Mouse (Mus musculus): ENCODE measurements around the gene Map3k11. TPM values are rescaled to one million over a fixed set of nuclear protein-coding genes. Genes with fewer than 3 reads are reported as not detected.

Gene Map3k11
- polyA plus RNA-seq, 2 experiments: 20.7 to 30.1 TPM

- Histone ChIP-seq H3K9ac (ENCODE audit: low read depth, low read length, severe bottlenecking) (peak overlapping the region; percentile 90), H3K27ac (replicated peaks; ENCODE audit: low read depth, low read length) (peak overlapping the region; percentile 96), H3K27me3 (ENCODE audit: control insufficient read depth, insufficient read depth, low read length) (peaks cover 5% of the 10 kb centered on the region; the same call in 1 of the 2 replicates), H3K36me3 (ENCODE audit: control insufficient read depth, insufficient read depth, low read length) (peaks cover 3% of the 10 kb centered on the region), H3K4me2 (replicated peaks; ENCODE audit: low read depth, low read length, severe bottlenecking) (peak overlapping the region; percentile 78), H3K4me1 (ENCODE audit: control insufficient read depth, insufficient read depth, low read length) (peaks cover 50% of the 10 kb centered on the region), H3K4me3 (replicated peaks; ENCODE audit: low read length) (peak overlapping the region; percentile 89), H3K9me3 (ENCODE audit: control insufficient read depth, low read length) (no peaks in the 10 kb centered on the region)
- no peak for TF ChIP-seq POLR2A (IDR thresholded peaks at IDR 0.05; ENCODE audit: borderline replicate concordance, extremely low read depth, insufficient read depth, insufficient read length)
- DNase-seq (ENCODE audit: low spot score) (peak; percentile 86), ATAC-seq (ENCODE audit: low FRiP score, low read depth) (peak; percentile 84)
- WGBS: under 1% methylated on average over 47 of the region's 55 CpGs
Measured at GRCm38 (mm10) chr19:5741641-5742240, 53.2 kb downstream of the Map3k11 start.

GRCm38 (mm10) chr19:5742241-5742641 is 53.7 kb downstream of the Map3k11 start:
- Histone ChIP-seq H3K27ac (replicated peaks; ENCODE audit: low read depth, low read length) (peak overlapping the region; percentile 96), H3K36me3 (ENCODE audit: control insufficient read depth, insufficient read depth, low read length) (peaks cover 7% of the 10 kb centered on the region), H3K4me2 (replicated peaks; ENCODE audit: low read depth, low read length, severe bottlenecking) (peak overlapping the region; percentile 78), H3K27me3 (ENCODE audit: control insufficient read depth, insufficient read depth, low read length) (peaks cover 5% of the 10 kb centered on the region; the same call in 1 of the 2 replicates), H3K9ac (ENCODE audit: low read depth, low read length, severe bottlenecking) (peak overlapping the region; percentile 90), H3K4me3 (replicated peaks; ENCODE audit: low read length) (peak overlapping the region; percentile 89), H3K9me3 (ENCODE audit: control insufficient read depth, low read length) (no peaks in the 10 kb centered on the region), H3K4me1 (ENCODE audit: control insufficient read depth, insufficient read depth, low read length) (peaks cover 50% of the 10 kb centered on the region)
- no peak for TF ChIP-seq POLR2A (IDR thresholded peaks at IDR 0.05; ENCODE audit: borderline replicate concordance, extremely low read depth, insufficient read depth, insufficient read length)
- DNase-seq (ENCODE audit: low spot score): no peak
- under 1% methylated on average over 29 of the region's 32 CpGs for WGBS
- peak; percentile 27; the same call in 1 of the 2 replicates for ATAC-seq (ENCODE audit: low FRiP score, low read depth)

DNA sequence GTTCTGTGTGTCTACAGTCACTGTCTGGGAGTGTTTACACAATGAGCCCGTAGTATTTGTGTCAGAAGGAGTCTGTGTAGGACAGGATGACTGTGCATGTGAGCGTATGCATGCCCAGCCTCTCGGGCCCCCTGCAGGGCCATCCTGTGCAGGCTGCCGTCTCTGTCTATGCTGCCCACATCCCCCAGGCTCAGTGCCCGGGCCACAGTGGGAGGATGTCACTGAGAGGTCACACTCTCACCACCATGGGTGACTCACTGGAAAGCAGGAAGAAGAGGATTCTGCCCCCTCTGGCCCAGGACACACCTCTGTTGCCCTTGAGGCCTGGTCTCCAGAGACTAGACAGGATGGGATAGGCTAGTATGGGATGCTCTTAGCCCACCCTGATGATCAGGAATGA is 55.0 kb downstream of the Map3k11 start:
- peaks cover 10% of the 10 kb centered on the region for H3K36me3 ChIP-seq (ENCODE audit: control insufficient read depth, insufficient read depth, low read length)
- H3K4me2 ChIP-seq (replicated peaks; ENCODE audit: low read depth, low read length, severe bottlenecking): peak overlapping the region; percentile 78
- no peak overlapping the region for H3K27ac ChIP-seq (replicated peaks; ENCODE audit: low read depth, low read length)
- ATAC-seq (ENCODE audit: low FRiP score, low read depth) (no peak), DNase-seq (ENCODE audit: low spot score) (no peak)
- peak overlapping the region; percentile 90 for H3K9ac ChIP-seq (ENCODE audit: low read depth, low read length, severe bottlenecking)
- no peak for TF ChIP-seq POLR2A (IDR thresholded peaks at IDR 0.05; ENCODE audit: borderline replicate concordance, extremely low read depth, insufficient read depth, insufficient read length)
- H3K27me3 ChIP-seq (ENCODE audit: control insufficient read depth, insufficient read depth, low read length): peaks cover 5% of the 10 kb centered on the region; the same call in 1 of the 2 replicates
- WGBS: 45% methylated on average over 5 of the region's 5 CpGs
- H3K4me1 ChIP-seq (ENCODE audit: control insufficient read depth, insufficient read depth, low read length): peaks cover 50% of the 10 kb centered on the region
- H3K4me3 ChIP-seq (replicated peaks; ENCODE audit: low read length): peak overlapping the region; percentile 89
- H3K9me3 ChIP-seq (ENCODE audit: control insufficient read depth, low read length): no peaks in the 10 kb centered on the region

DNA sequence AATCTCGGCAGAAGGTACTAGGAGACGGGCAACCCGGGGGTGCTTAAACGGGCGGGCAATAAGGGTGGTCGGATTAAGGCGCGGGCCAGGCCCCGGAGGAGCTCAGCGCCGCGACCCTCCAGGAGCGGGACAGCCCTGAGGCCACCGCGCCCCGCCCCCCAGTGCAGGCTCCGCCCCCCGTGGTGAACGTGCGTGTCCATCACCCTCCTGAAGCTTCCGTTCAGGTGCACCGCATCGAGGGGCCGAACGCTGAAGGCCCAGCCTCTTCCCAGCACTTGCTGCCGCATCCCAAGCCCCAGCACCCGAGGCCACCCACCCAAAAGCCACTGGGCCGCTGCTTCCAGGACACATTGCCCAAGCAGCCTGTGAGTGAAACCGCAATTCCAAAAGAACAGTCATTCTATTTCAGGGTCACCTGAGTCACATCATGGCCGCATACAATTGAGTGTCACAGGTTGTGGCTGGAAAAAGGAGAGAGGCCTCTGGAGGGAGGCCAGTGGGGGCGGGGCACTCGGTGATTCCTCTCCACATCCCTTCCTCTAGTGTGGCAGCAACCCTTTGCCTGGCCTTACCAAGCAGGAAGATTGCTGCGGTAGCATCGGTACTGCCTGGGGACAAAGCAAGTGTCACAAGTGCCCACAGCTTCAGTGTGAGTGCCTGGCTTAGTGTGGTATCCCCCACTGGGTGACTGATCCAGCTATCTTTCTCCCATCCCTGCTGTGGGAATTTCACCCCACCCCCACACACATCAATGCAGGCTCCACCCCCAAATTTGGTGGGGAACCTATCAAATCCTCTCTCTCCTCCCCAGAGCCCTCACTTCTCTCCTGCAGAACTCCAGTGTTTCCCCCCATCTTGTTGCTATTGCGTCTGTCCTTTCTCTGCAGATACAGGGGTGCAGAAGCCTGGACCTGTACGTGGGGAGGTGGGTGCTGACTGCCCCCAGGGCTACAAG is 57.5 kb downstream of the Map3k11 start:
- H3K4me2 ChIP-seq (replicated peaks; ENCODE audit: low read depth, low read length, severe bottlenecking): peak overlapping the region; percentile 50
- TF ChIP-seq POLR2A (IDR thresholded peaks at IDR 0.05; ENCODE audit: borderline replicate concordance, extremely low read depth, insufficient read depth, insufficient read length): no peak
- DNase-seq (ENCODE audit: low spot score) (no peak), ATAC-seq (ENCODE audit: low FRiP score, low read depth) (no peak)
- peak overlapping the region; percentile 20 for H3K4me3 ChIP-seq (replicated peaks; ENCODE audit: low read length)
- 11% methylated on average over 24 of the region's 36 CpGs for WGBS
- H3K36me3 ChIP-seq (ENCODE audit: control insufficient read depth, insufficient read depth, low read length): peaks cover 31% of the 10 kb centered on the region
- H3K4me1 ChIP-seq (ENCODE audit: control insufficient read depth, insufficient read depth, low read length): peaks cover 39% of the 10 kb centered on the region
- H3K27me3 ChIP-seq (ENCODE audit: control insufficient read depth, insufficient read depth, low read length): peaks cover 9% of the 10 kb centered on the region
- H3K9me3 ChIP-seq (ENCODE audit: control insufficient read depth, low read length): no peaks in the 10 kb centered on the region
- H3K27ac ChIP-seq (replicated peaks; ENCODE audit: low read depth, low read length): no peak overlapping the region
- H3K9ac ChIP-seq (ENCODE audit: low read depth, low read length, severe bottlenecking): peak overlapping the region; percentile 45

DNA sequence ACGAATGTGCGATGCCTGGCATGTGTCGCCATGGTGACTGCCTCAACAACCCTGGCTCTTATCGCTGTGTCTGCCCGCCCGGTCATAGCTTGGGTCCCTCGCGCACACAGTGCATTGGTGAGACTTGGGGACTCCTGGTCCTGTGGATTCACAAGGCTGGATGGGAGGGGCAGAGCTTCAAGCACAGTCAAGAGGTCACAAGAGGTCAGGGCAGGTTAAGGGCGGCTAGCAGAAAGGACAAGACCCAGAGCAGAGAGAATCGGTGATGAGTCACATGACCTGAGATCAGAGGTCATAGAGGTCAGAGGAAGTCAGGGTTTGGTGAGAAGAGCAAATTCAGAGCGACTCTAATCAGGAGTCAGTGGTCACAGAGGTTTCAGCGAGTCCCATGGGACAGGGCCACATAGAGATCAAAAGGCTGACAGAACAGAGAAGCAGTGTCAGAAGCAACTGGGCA is 58.4 kb downstream of the Map3k11 start:
- Histone ChIP-seq H3K27me3 (ENCODE audit: control insufficient read depth, insufficient read depth, low read length) (peaks cover 18% of the 10 kb centered on the region), H3K4me2 (replicated peaks; ENCODE audit: low read depth, low read length, severe bottlenecking) (no peak overlapping the region), H3K4me1 (ENCODE audit: control insufficient read depth, insufficient read depth, low read length) (peaks cover 35% of the 10 kb centered on the region), H3K4me3 (replicated peaks; ENCODE audit: low read length) (no peak overlapping the region), H3K27ac (replicated peaks; ENCODE audit: low read depth, low read length) (no peak overlapping the region), H3K9me3 (ENCODE audit: control insufficient read depth, low read length) (no peaks in the 10 kb centered on the region), H3K9ac (ENCODE audit: low read depth, low read length, severe bottlenecking) (no peak overlapping the region), H3K36me3 (ENCODE audit: control insufficient read depth, insufficient read depth, low read length) (peaks cover 36% of the 10 kb centered on the region)
- 41% methylated on average over 12 of the region's 12 CpGs for WGBS
- DNase-seq (ENCODE audit: low spot score): no peak
- no peak for TF ChIP-seq POLR2A (IDR thresholded peaks at IDR 0.05; ENCODE audit: borderline replicate concordance, extremely low read depth, insufficient read depth, insufficient read length)
- no peak for ATAC-seq (ENCODE audit: low FRiP score, low read depth)

Data from limb, embryonic 14.5 days (tissue).